Mouse (Mus musculus) bone marrow, adult 2 months (tissue): Measurements from ENCODE around the gene Padi6. TPM values are rescaled to one million over a fixed set of nuclear protein-coding genes. Genes with fewer than 3 reads are reported as not detected.

ENCODE experiments used
- H3K27ac ChIP-seq: fragments of 200-500 bp; 2 replicates; pipeline ENCODE4 v1.5.1; 2012; ENCODE audit warnings: low read depth, mild to moderate bottlenecking, control low read depth, inconsistent platforms, low read length; ENCODE audit not compliant: control insufficient read depth, poor library complexity, insufficient read depth
- H3K4me1 ChIP-seq: fragments of 200-500 bp; 2 replicates; pipeline ENCODE4 v1.6.1; 2011; ENCODE audit warnings: low read length; ENCODE audit not compliant: control insufficient read depth, insufficient read depth
- H3K4me3 ChIP-seq: fragments of 200-500 bp; replicated peaks from 2 replicates; pipeline ENCODE3; 2011; ENCODE audit warnings: mild to moderate bottlenecking, low read depth, low read length, control low read depth; ENCODE audit not compliant: control insufficient read depth
- CTCF ChIP-seq: fragments of 200-500 bp; IDR thresholded peaks from 2 replicates; pipeline ENCODE4 v1.5.1; 2011; ENCODE audit warnings: low read length, control low read depth; ENCODE audit not compliant: control insufficient read depth, insufficient read depth
- POLR2A ChIP-seq: fragments of 200-500 bp; IDR thresholded peaks from 2 replicates; pipeline ENCODE4 v1.6.1; 2011; ENCODE audit warnings: low read depth, mild to moderate bottlenecking, control low read depth, low read length, borderline replicate concordance; ENCODE audit not compliant: control insufficient read depth
- WGBS: fragments of 180-500 bp; shearing (Covaris S2); methylation state at CpG from one replicate; pipeline ENCODE4 v1.1.7; 2018; 5-methylcytosine and 5-hydroxymethylcytosine counted together
- polyA plus RNA-seq: library from polyadenylated mRNA; stranded (reverse); fragments of >200 nt; gene quantifications from 2 replicates; pipeline ENCODE4 v1.2.4, GENCODE M21; 2011; ENCODE audit warnings: low replicate concordance; ENCODE audit not compliant: missing spikeins, insufficient read depth, insufficient read length

Padi6 gene
- polyA plus RNA-seq, 1 experiment: not detected

DNA sequence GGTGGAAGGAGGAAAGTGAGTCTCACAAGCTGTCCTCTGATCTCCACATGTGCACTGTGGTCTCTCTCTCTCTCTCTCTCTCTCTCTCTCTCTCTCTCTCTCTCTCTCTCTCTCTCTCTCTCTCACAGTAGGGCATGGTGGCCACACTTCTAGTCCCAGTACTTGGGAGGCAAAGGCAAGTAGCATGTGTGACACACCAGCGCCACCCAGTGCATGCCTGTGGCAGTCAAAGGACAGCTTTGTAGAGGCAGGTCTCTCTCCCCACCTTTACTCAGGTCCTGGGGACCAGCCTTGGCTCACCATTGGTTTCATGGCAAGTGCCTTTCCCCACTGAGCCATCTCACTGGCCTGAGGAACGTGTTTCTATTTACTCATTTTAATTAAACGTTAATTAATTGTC is 2.2 kb upstream of the Padi6 start:
- Histone ChIP-seq H3K27ac (no peak overlapping the region), H3K4me1 (no peaks in the 10 kb centered on the region), H3K4me3 (no peak overlapping the region)
- TF ChIP-seq CTCF: peak; percentile 82
- TF ChIP-seq POLR2A: no peak
- 14% methylated on average over 3 of the region's 3 CpGs for WGBS

GRCm38 (mm10) chr4:140743086-140743485 is 643 bp upstream of the Padi6 start:
- no peak overlapping the region for H3K27ac ChIP-seq
- no peaks in the 10 kb centered on the region for H3K4me1 ChIP-seq
- H3K4me3 ChIP-seq: no peak overlapping the region
- WGBS: 66% methylated on average over 4 of the region's 4 CpGs
- no peak for TF ChIP-seq POLR2A
- no peak for TF ChIP-seq CTCF

- Histone ChIP-seq H3K4me3 (no peak overlapping the region), H3K27ac (no peak overlapping the region), H3K4me1 (no peaks in the 10 kb centered on the region)
- no peak for TF ChIP-seq POLR2A
- TF ChIP-seq CTCF: no peak
- WGBS: 31% methylated on average over 6 of the region's 6 CpGs
These were observed 1.0 kb downstream of the Padi6 start for GRCm38 (mm10) chr4:140741401-140741800.

GRCm38 (mm10) chr4:140740655-140741054 is 1.8 kb downstream of the Padi6 start:
- no peak overlapping the region for H3K4me3 ChIP-seq
- no peaks in the 10 kb centered on the region for H3K4me1 ChIP-seq
- no peak overlapping the region for H3K27ac ChIP-seq
- TF ChIP-seq CTCF (no peak), POLR2A (no peak)
- WGBS: 23% methylated on average over 11 of the region's 11 CpGs

DNA sequence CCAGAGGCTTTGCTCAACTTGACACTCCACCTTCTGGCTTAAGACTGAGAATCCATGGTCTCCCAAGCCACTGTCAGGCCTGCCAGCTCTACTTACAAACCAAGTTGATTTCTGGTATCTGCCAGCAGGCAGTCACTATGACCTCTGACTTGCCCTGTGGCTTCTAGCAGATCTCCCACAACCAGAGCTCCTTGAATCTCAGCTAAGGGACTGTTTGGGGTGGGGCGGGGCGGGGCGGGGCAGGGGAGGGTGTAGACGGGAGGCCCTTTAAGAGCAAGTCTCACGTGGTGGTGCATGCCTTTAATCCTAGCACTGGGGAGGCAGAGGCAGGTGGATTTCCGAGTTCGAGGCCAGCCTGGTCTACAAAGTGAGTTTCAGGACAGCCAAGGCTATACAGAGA is 9.6 kb downstream of the Padi6 start:
- H3K27ac ChIP-seq: no peak overlapping the region
- TF ChIP-seq POLR2A (no peak), CTCF (no peak)
- H3K4me3 ChIP-seq: no peak overlapping the region
- WGBS: 58% methylated on average over 7 of the region's 7 CpGs
- H3K4me1 ChIP-seq: no peaks in the 10 kb centered on the region

DNA sequence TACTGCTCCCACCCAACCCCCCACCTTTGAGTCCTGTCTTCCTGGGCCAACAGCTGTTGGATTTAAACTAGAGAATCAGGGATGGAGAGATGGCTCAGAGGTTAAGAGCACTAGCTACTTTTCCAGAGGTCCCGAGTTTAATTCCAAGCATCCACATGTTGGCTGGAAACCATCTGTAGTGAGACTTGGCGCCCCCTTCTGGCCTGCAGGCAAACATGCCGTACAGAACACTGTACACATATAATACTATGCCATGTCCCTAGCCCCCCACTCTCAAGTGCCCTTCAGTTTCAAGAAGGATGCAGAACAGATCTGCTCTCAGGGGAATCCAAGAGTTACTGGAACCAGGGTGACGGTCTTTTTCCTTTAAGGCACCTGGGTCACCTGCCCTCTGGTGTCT is 10.8 kb downstream of the Padi6 start:
- Histone ChIP-seq H3K4me1 (no peaks in the 10 kb centered on the region), H3K4me3 (no peak overlapping the region), H3K27ac (no peak overlapping the region)
- peak; percentile 62 for TF ChIP-seq CTCF
- TF ChIP-seq POLR2A: no peak
- WGBS: 64% methylated on average over 4 of the region's 4 CpGs

DNA sequence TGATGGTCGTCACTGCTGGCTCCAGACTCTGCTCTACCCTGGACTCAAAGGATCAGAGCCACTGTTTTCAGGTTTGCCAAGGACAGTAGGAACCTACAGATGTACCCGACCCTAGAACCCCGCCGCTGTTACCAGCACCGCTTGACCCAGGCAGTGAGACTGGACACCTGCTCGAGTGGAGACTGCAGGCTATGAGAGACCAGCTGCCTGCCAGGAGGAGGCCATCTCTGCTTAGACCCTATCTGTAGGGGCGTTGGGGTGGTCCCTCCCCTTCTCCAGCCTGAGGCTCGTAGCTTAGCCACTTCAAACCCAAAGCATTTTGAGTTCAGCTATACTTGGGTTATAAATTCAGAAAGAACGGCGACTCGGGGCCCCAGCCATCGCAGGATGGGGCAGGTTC is 15.5 kb downstream of the Padi6 start:
- WGBS: 84% methylated on average over 12 of the region's 12 CpGs
- no peaks in the 10 kb centered on the region for H3K4me1 ChIP-seq
- TF ChIP-seq POLR2A (no peak), CTCF (no peak)
- H3K27ac ChIP-seq: no peak overlapping the region
- H3K4me3 ChIP-seq: no peak overlapping the region

DNA sequence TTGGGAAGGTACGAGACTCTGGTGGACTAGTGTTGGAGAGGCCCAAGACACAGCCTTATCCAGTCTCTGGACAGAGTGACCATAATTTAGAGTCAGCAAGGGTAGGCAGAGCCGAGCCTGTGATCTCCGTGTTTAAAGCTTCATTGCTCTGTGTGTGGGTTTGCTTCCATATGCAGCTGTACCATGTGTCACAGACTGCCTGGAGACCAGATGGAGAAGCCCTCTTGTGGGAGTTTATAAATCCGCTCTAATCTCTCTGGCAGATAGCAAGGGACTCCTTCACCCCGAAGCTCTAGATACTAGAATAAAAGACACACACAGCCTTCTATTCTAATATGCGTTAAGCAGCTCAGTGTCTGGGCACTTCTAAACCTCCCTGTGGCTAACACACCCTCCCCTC is 17.7 kb downstream of the Padi6 start:
- TF ChIP-seq CTCF (no peak), POLR2A (no peak)
- no peaks in the 10 kb centered on the region for H3K4me1 ChIP-seq
- 79% methylated on average over 6 of the region's 6 CpGs for whole genome bisulfite sequencing

GRCm38 (mm10) chr4:140723801-140724200 is 18.6 kb downstream of the Padi6 start:
- H3K4me3 ChIP-seq: no peak overlapping the region
- H3K4me1 ChIP-seq: no peaks in the 10 kb centered on the region
- TF ChIP-seq CTCF: peak; percentile 72
- TF ChIP-seq POLR2A: no peak
- 61% methylated on average over 5 of the region's 5 CpGs for WGBS
- H3K27ac ChIP-seq: no peak overlapping the region

More for the DNA sequence above, 17.7 kb downstream of the Padi6 start:
- no peak overlapping the region for H3K27ac ChIP-seq
- H3K4me3 ChIP-seq: no peak overlapping the region
